Mouse (Mus musculus) right cerebral cortex, adult 18-20 months (tissue): ENCODE results near the gene Mrps9.

Experiments used
- DNase-seq: peaks from one replicate; pipeline ENCODE4 v3.0.0; 2022; ENCODE audit warnings: mixed read lengths

Gene Mrps9

GRCm38 (mm10) chr1:42907153-42907552, 56.1 kb downstream of the Mrps9 start:
- no peak for DNase-seq

GRCm38 (mm10) chr1:42915062-42915461, 64.0 kb downstream of the Mrps9 start:
- peak; percentile 14 for DNase-seq

GRCm38 (mm10) chr1:42916719-42917118, 65.7 kb downstream of the Mrps9 start:
- DNase-seq: no peak

- DNase-seq: no peak
Measured at GRCm38 (mm10) chr1:42917908-42918307, 66.9 kb downstream of the Mrps9 start.

- DNase-seq: no peak
Measured at GRCm38 (mm10) chr1:42923924-42924323, 72.9 kb downstream of the Mrps9 start.

- DNase-seq: no peak
Measured at GRCm38 (mm10) chr1:42933613-42934012, 82.6 kb downstream of the Mrps9 start.

- no peak for DNase-seq
Measured at GRCm38 (mm10) chr1:42948486-42948885, 97.5 kb downstream of the Mrps9 start.

DNA sequence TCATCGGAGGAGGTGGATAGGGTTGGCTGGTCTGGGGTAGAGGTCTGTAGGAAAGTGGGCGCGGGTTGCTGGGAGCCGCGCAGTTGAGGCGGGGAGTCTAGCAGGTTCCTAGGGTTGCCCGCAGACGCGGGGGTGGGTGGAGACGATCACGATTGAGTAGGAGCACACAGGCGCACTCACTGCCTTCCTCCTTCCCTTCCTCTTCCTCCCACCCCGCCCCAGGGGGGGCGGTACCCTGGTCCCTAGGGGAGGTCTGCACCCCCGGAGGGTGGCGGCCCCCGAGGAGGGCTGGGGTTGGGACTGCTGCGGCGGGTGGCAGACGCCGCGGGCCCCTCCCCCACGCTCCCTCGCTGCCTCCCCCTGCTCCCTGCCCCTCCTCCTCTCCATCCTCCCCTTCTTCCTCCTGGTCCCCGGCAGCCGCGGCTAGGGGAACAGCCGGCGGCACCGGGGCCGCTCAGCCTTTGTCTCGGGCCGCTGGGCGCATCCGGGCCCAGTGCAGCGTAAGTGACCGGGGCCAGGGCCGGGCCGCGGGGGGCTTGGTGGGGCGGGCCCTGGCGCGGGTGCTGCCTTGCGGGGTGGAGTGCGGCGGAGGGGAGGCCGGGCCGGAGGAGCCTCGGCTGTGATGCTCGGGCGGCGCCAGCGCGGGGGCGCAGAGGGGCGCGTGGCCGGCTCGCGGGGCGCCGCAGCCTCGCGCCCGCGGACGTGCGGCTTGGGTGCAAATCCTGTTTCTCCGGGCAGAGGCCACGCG, 101.9 kb downstream of the Mrps9 start, which contains the start of gene Gpr45:
TSS of gene Gpr45 (plus strand) at position 139 of the 748 bp plus-strand sequence.
- peak; percentile 74 for DNase-seq

- DNase-seq: no peak
Measured at GRCm38 (mm10) chr1:42953482-42953822, 102.4 kb downstream of the Mrps9 start.
